Mouse (Mus musculus) lung, postnatal 0 days (tissue): ENCODE measurements around the gene Shld2.

Experiments used
- CTCF ChIP-seq: IDR thresholded peaks from 2 replicates; pipeline ENCODE4 v1.5.1; 2016; ENCODE audit warnings: antibody characterized with exemption, mild to moderate bottlenecking
- EP300 ChIP-seq: IDR thresholded peaks from 2 replicates; pipeline ENCODE4 v1.6.1; 2016; ENCODE audit warnings: antibody characterized with exemption, mild to moderate bottlenecking, control low read depth

- TF ChIP-seq CTCF = no peak
- no peak for TF ChIP-seq EP300
Observed at GRCm38 (mm10) chr14:34209942-34210341, 100.4 kb downstream of the Shld2 start.
